Mouse (Mus musculus) G1E (cell line): ENCODE measurements around the gene Vmn1r88. TPM values are rescaled to one million over a fixed set of nuclear protein-coding genes. Genes with fewer than 3 reads are reported as not detected.
A peak's percentile ranks its signal among the peaks of the same experiment; 100 is the strongest.
"Not testable (repeated sequence)": the region's sequence is repeated elsewhere in the genome, so short reads cannot be mapped to it uniquely, and the experiment has no call there.

ENCODE experiments used
- ATAC-seq: 2 replicates; pipeline ENCODE4 v1.8.0; 2016; ENCODE audit warnings: mild to moderate bottlenecking; ENCODE audit not compliant: insufficient number of reproducible peaks, poor library complexity, low FRiP score, severe bottlenecking; ENCODE audit errors: extremely low read depth
- DNase-seq: peaks from one replicate; pipeline ENCODE4 v3.0.0; 2012; ENCODE audit warnings: low spot score
- H3K27me3 ChIP-seq: 2 replicates; pipeline ENCODE4 v1.6.1; 2012; ENCODE audit warnings: mild to moderate bottlenecking, low read length, inconsistent platforms; ENCODE audit not compliant: insufficient read depth
- H3K36me3 ChIP-seq: replicated peaks from 2 replicates; pipeline ENCODE3; 2012; ENCODE audit warnings: mild to moderate bottlenecking, inconsistent platforms
- H3K4me1 ChIP-seq: 2 replicates; pipeline ENCODE4 v1.6.1; 2012; ENCODE audit warnings: low read depth, low read length, inconsistent platforms, mixed read lengths; ENCODE audit not compliant: insufficient read depth
- H3K4me3 ChIP-seq: 2 replicates; pipeline ENCODE4 v1.5.1; 2012; ENCODE audit warnings: low read depth, mild to moderate bottlenecking, inconsistent platforms, low read length, moderate library complexity, mixed read lengths
- H3K9me3 ChIP-seq: replicated peaks from 2 replicates; pipeline ENCODE4 v1.6.1; 2012; ENCODE audit warnings: inconsistent platforms
- CTCF ChIP-seq: IDR thresholded peaks from 2 replicates; pipeline ENCODE4 v1.5.1; 2012; ENCODE audit warnings: low read depth, low read length, inconsistent platforms, mixed read lengths
- GATA1 ChIP-seq: IDR thresholded peaks from 2 replicates; pipeline ENCODE4 v1.6.1; 2012; ENCODE audit warnings: borderline replicate concordance, low read length, inconsistent platforms, mixed read lengths
- GATA2 ChIP-seq: IDR thresholded peaks from 2 replicates; pipeline ENCODE4 v1.6.1; 2012; ENCODE audit warnings: low read depth, low read length, inconsistent platforms, borderline replicate concordance
- POLR2AphosphoS5 ChIP-seq: IDR thresholded peaks from 2 replicates; pipeline ENCODE4 v1.6.1; 2012; ENCODE audit warnings: low read depth, low read length, inconsistent platforms; ENCODE audit not compliant: insufficient replicate concordance
- TAL1 ChIP-seq: conservative IDR thresholded peaks from 2 replicates; pipeline ENCODE4 v1.6.1; 2012; ENCODE audit warnings: low read depth, low read length, inconsistent platforms, mixed read lengths
- polyA plus RNA-seq: library from polyadenylated mRNA; stranded (reverse); fragments of >175 nt; gene quantifications from 2 replicates; pipeline ENCODE4 v1.2.3, GENCODE M21; 2012
- total RNA-seq, 2 experiments: library from RNA; stranded (forward) in 1 of 2; stranded (reverse) in 1 of 2; fragments of 200-1000 nt in 1 of 2; fragments of >200 nt in 1 of 2; fragmentation: Nextera tagmentation in 1 of 2; gene quantifications; 2 replicates each; pipeline ENCODE4 v1.2.3; 2014 to 2017

The Vmn1r88 gene
- not detected in 2 replicates for total RNA-seq (2014; fragmentation: Nextera tagmentation)
- 0.06 and 0.22 TPM in 2 replicates for total RNA-seq (2017)
- not detected in 2 replicates for polyA plus RNA-seq

DNA sequence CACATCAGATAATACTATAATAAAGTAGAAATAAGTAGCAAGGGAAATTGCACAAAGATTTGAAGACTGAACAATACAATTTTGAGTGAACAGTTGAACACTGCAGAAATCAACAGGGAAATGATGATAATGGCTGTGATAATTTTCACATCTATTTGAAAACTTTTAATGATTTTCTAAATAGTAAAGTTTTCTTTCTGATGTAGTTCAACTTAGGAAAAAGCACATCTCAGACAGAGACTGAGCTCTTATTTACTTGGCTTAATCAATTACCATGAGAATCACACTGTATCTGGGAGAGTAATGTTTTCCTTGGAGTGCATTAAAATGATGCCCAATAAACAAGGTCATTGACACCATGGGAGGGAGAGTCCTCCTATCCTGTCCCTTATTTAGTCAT, at the start of gene Vmn1r88:
Vmn1r88 (plus strand) TSS at position 301 of the 400 bp plus-strand sequence.
- DNase-seq (no peak), ATAC-seq (no peak)
- TF ChIP-seq CTCF (no peak), GATA2 (no peak), POLR2AphosphoS5 (no peak), TAL1 (no peak), GATA1 (no peak)
- H3K4me1 ChIP-seq: no peaks in the 10 kb centered on the region
- H3K36me3 ChIP-seq: no peaks in the 10 kb centered on the region
- H3K9me3 ChIP-seq: no peaks in the 10 kb centered on the region
- no peaks in the 10 kb centered on the region for H3K27me3 ChIP-seq
- H3K4me3 ChIP-seq: no peak within 1 kb of the TSS

DNA sequence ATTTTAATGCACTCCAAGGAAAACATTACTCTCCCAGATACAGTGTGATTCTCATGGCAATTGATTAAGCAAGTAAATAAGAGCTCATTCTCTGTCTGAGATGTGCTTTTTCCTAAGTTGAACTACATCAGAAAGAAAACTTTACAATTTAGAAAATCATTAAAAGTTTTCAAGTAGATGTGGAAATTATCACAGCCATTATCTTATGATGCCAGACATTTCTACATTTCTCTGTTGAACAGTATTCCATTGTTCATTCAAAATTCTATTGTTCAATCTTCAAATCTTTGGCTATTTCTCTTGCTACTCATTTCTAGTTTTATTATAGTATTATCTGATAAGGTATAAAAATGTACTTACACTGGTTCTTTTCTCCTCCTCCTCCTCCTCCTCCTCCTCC, 39.6 kb upstream of the Vmn1r88 start, which contains the start of gene Vmn1r86:
Vmn1r86 (minus strand) TSS at position 101 of the 400 bp plus-strand sequence.
- TF ChIP-seq TAL1 (no peak), GATA2 (no peak), GATA1 (no peak), CTCF (no peak), POLR2AphosphoS5 (no peak)
- DNase-seq (no peak), ATAC-seq (no peak)
- no peak within 1 kb of the TSS for H3K4me3 ChIP-seq
- no peaks in the 10 kb centered on the region for H3K9me3 ChIP-seq
- no peaks in the 10 kb centered on the region for H3K4me1 ChIP-seq
- H3K36me3 ChIP-seq: no peaks in the 10 kb centered on the region
- H3K27me3 ChIP-seq: no peaks in the 10 kb centered on the region

DNA sequence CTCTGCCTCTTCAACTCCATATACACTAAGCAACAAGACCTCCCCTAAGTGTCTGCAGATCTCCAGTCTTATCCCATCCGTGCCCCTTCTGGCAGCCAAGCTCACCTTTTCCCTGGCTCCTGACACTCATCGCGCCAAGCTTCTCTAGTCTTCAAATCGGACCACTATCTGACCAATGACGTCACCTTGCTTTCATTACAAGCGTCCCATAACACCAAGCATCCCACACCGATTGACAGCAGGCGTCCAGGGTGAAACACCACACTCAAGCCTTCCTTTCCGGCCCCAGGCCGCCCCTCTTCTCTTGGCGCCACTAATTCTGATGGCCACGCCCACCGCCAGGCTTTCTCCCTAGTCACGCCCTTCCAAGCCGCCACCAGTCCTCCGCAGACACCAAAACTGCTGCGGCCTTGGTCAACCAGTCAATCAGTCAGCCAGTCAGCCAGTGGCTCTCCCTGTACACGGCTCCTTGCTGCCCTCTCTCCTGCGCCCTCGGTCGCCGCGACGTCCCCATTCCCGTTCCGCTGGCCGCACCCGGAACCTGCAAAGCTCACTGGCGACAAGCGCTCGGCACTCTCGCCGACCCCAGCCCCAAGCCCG, 35.7 kb upstream of the Vmn1r88 start:
- H3K36me3 ChIP-seq, H3K9me3 ChIP-seq, H3K4me1 ChIP-seq, DNase-seq, H3K27me3 ChIP-seq: not testable (repeated sequence)
- peak overlapping the region; percentile 67 for H3K4me3 ChIP-seq
- ATAC-seq: peak; percentile 98

DNA sequence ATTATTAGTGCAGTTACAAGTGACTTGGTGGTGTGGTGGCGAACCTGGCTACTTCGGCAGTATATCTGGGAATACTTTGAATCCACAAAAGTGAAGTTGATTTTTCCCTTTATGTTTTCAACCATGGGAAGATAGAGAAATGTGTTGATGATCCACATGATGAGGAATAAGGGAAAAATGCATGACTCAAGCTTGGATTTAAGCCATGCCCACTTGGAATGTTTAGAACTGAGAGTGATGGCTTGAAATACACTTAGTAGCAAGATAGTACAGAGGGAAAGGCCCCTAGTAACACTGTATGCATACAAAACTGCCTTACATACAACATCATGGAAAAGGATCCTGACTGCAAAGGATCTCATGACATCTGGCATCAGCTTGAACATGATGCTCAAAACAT, 27.5 kb upstream of the Vmn1r88 start:
- no peak for TF ChIP-seq TAL1
- no peak for TF ChIP-seq GATA2
- no peak for TF ChIP-seq CTCF
- TF ChIP-seq GATA1: no peak
- TF ChIP-seq POLR2AphosphoS5: no peak
- DNase-seq: no peak
- Histone ChIP-seq H3K4me1 (no peaks in the 10 kb centered on the region), H3K9me3 (no peaks in the 10 kb centered on the region), H3K4me3 (no peak overlapping the region), H3K27me3 (no peaks in the 10 kb centered on the region), H3K36me3 (no peaks in the 10 kb centered on the region)
- ATAC-seq: no peak

DNA sequence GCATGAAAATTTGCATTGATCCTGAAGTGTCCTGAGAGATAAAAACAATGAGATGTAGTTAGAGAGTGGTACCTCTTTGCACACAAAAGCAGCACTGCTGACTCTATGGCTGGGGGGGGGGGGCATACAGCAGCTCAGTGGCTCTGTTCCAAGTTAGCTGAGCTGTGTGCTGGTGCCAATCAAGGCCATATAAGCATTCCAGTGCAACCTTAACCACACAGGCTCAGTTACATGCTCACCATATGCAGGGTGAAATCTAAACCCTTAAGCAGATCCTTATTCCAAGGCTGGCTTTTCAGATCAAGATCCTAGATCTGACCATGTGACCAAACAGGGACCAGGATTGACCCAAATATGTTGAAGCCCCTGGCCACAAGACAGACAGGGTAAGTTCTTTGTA, 22.0 kb upstream of the Vmn1r88 start:
- no peak for ATAC-seq
- Histone ChIP-seq H3K9me3 (no peaks in the 10 kb centered on the region), H3K27me3 (no peaks in the 10 kb centered on the region), H3K4me3 (no peak overlapping the region), H3K36me3 (no peaks in the 10 kb centered on the region), H3K4me1 (no peaks in the 10 kb centered on the region)
- TF ChIP-seq TAL1 (no peak), GATA2 (no peak)
- no peak for DNase-seq

DNA sequence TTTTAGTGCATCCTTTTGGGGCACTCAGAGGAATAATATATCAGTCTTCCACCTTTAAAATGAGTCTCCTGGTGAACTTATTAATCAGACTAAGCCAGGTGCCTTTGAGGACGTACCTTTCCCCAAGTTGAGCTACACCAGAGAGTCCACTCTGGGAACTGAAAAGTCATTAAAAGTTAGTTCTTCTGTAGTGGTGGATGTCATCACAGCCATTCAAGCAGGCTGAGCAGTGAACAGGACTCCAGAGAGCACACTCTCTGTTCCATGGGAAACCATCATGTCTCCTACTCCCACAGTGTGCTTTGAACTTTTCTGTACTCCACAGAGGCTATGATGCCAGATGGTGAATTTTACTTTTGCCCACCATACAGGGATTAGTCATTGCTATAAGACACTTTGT, 19.3 kb upstream of the Vmn1r88 start, which contains the start of gene Vmn1r87:
Vmn1r87 (minus strand) TSS at position 101 of the 400 bp plus-strand sequence.
- H3K27me3 ChIP-seq: no peaks in the 10 kb centered on the region
- TF ChIP-seq GATA1 (no peak), POLR2AphosphoS5 (no peak), TAL1 (no peak), GATA2 (no peak), CTCF (no peak)
- DNase-seq: no peak
- ATAC-seq: no peak
- no peak within 1 kb of the TSS for H3K4me3 ChIP-seq
- no peaks in the 10 kb centered on the region for H3K36me3 ChIP-seq
- H3K4me1 ChIP-seq: no peaks in the 10 kb centered on the region
- H3K9me3 ChIP-seq: no peaks in the 10 kb centered on the region

DNA sequence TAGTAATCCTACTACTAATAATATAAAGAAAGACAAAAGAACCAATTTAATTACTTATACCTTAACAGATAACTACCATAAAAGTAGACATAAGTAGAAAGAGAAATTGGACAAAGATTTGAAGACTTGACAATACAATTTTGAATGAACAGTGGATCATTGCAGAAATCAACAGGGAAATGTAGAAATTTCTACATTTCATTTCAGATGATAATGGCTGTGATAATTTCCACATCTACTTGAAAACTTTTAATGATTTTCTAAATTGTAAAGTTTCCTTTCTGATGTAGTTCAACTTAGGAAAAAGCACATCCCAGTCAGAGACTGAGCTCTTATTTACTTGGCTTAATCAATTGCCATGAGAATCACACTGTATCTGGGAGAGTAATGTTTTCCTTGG, 53.4 kb downstream of the Vmn1r88 start, which contains the start of gene Vmn1r89:
Vmn1r89 (plus strand) TSS at position 301 of the 400 bp plus-strand sequence.
- TF ChIP-seq TAL1: no peak
- no peak for TF ChIP-seq GATA1
- no peak for TF ChIP-seq CTCF
- TF ChIP-seq POLR2AphosphoS5: no peak
- no peak for TF ChIP-seq GATA2
- H3K4me1 ChIP-seq: no peaks in the 10 kb centered on the region
- H3K9me3 ChIP-seq: no peaks in the 10 kb centered on the region
- H3K4me3 ChIP-seq: no peak within 1 kb of the TSS
- no peaks in the 10 kb centered on the region for H3K27me3 ChIP-seq
- H3K36me3 ChIP-seq: no peaks in the 10 kb centered on the region
- no peak for DNase-seq
- no peak for ATAC-seq

Other genes with a start within 250 kb of the Vmn1r88 start
- gene Rps5, start 237.3 kb upstream of the Vmn1r88 start, total RNA-seq (2014; fragmentation: Nextera tagmentation): 1,720 and 1,839 TPM in 2 replicates
- gene Rps5, start 237.3 kb upstream of the Vmn1r88 start, total RNA-seq (2017): 880 and 1,074 TPM in 2 replicates
- gene Rps5, start 237.3 kb upstream of the Vmn1r88 start, polyA plus RNA-seq: 1,806 and 2,694 TPM in 2 replicates
- gene Rnf225, start 232.2 kb upstream of the Vmn1r88 start, total RNA-seq (2014; fragmentation: Nextera tagmentation): 0.29 and 0.98 TPM in 2 replicates
- 0.76 and 0.81 TPM in 2 replicates for gene Rnf225, start 232.2 kb upstream of the Vmn1r88 start, total RNA-seq (2017)
- gene Rnf225, start 232.2 kb upstream of the Vmn1r88 start, polyA plus RNA-seq: 1.0 and 1.3 TPM in 2 replicates
- gene Zfp324, start 193.7 kb upstream of the Vmn1r88 start, total RNA-seq (2014; fragmentation: Nextera tagmentation): 3.7 and 5.9 TPM in 2 replicates
- 6.2 and 7.0 TPM in 2 replicates for gene Zfp324, start 193.7 kb upstream of the Vmn1r88 start, total RNA-seq (2017)
- 2.4 and 2.7 TPM in 2 replicates for gene Zfp324, start 193.7 kb upstream of the Vmn1r88 start, polyA plus RNA-seq
- 5.9 and 6.1 TPM in 2 replicates for gene Zfp446, start 181.7 kb upstream of the Vmn1r88 start, total RNA-seq (2014; fragmentation: Nextera tagmentation)
- 3.7 and 4.0 TPM in 2 replicates for gene Zfp446, start 181.7 kb upstream of the Vmn1r88 start, total RNA-seq (2017)
- gene Zfp446, start 181.7 kb upstream of the Vmn1r88 start, polyA plus RNA-seq: 4.1 and 4.6 TPM in 2 replicates
- not detected in 2 replicates for gene Slc27a5, start 161.4 kb upstream of the Vmn1r88 start, total RNA-seq (2014; fragmentation: Nextera tagmentation)
- gene Slc27a5, start 161.4 kb upstream of the Vmn1r88 start, total RNA-seq (2017): 0.12 and 0.22 TPM in 2 replicates
- gene Slc27a5, start 161.4 kb upstream of the Vmn1r88 start, polyA plus RNA-seq: not detected in 2 replicates
- gene Trim28, start 160.5 kb upstream of the Vmn1r88 start, total RNA-seq (2014; fragmentation: Nextera tagmentation): 324 and 384 TPM in 2 replicates
- 506 and 524 TPM in 2 replicates for gene Trim28, start 160.5 kb upstream of the Vmn1r88 start, total RNA-seq (2017)
- gene Trim28, start 160.5 kb upstream of the Vmn1r88 start, polyA plus RNA-seq: 193 and 221 TPM in 2 replicates
- 9.6 and 12.6 TPM in 2 replicates for gene Zbtb45, start 149.5 kb upstream of the Vmn1r88 start, total RNA-seq (2014; fragmentation: Nextera tagmentation)
- 8.7 and 9.0 TPM in 2 replicates for gene Zbtb45, start 149.5 kb upstream of the Vmn1r88 start, total RNA-seq (2017)
- 99.1 and 126 TPM in 2 replicates for gene Zbtb45, start 149.5 kb upstream of the Vmn1r88 start, polyA plus RNA-seq
- gene Chmp2a, start 124.8 kb upstream of the Vmn1r88 start, total RNA-seq (2014; fragmentation: Nextera tagmentation): 148 and 163 TPM in 2 replicates
- 178 and 188 TPM in 2 replicates for gene Chmp2a, start 124.8 kb upstream of the Vmn1r88 start, total RNA-seq (2017)
- gene Chmp2a, start 124.8 kb upstream of the Vmn1r88 start, polyA plus RNA-seq: 141 and 289 TPM in 2 replicates
- 250 and 290 TPM in 2 replicates for gene Ube2m, start 121.3 kb upstream of the Vmn1r88 start, total RNA-seq (2014; fragmentation: Nextera tagmentation)
- gene Ube2m, start 121.3 kb upstream of the Vmn1r88 start, total RNA-seq (2017): 151 and 162 TPM in 2 replicates
- 150 and 170 TPM in 2 replicates for gene Ube2m, start 121.3 kb upstream of the Vmn1r88 start, polyA plus RNA-seq
- gene Mzf1, start 104.8 kb upstream of the Vmn1r88 start, total RNA-seq (2014; fragmentation: Nextera tagmentation): not detected in 2 replicates
- 0.17 and 0.22 TPM in 2 replicates for gene Mzf1, start 104.8 kb upstream of the Vmn1r88 start, total RNA-seq (2017)
- gene Mzf1, start 104.8 kb upstream of the Vmn1r88 start, polyA plus RNA-seq: 0.07 and 0.11 TPM in 2 replicates
- not detected in 2 replicates for gene Vmn1r85, start 64.4 kb upstream of the Vmn1r88 start, total RNA-seq (2014; fragmentation: Nextera tagmentation)
- under 0.01 and 0.44 TPM in 2 replicates for gene Vmn1r85, start 64.4 kb upstream of the Vmn1r88 start, total RNA-seq (2017)
- not detected in 2 replicates for gene Vmn1r85, start 64.4 kb upstream of the Vmn1r88 start, polyA plus RNA-seq
- gene Vmn1r86, start 39.7 kb upstream of the Vmn1r88 start, total RNA-seq (2014; fragmentation: Nextera tagmentation): not detected in 2 replicates
- 0.06 and 0.11 TPM in 2 replicates for gene Vmn1r86, start 39.7 kb upstream of the Vmn1r88 start, total RNA-seq (2017)
- not detected in 2 replicates for gene Vmn1r86, start 39.7 kb upstream of the Vmn1r88 start, polyA plus RNA-seq
- gene Vmn1r87, start 19.4 kb upstream of the Vmn1r88 start, total RNA-seq (2014; fragmentation: Nextera tagmentation): not detected in 2 replicates
- gene Vmn1r87, start 19.4 kb upstream of the Vmn1r88 start, total RNA-seq (2017): 0.12 and 0.60 TPM in 2 replicates
- gene Vmn1r87, start 19.4 kb upstream of the Vmn1r88 start, polyA plus RNA-seq: not detected in 2 replicates
- gene Vmn1r89, start 53.5 kb downstream of the Vmn1r88 start, total RNA-seq (2014; fragmentation: Nextera tagmentation): not detected in 2 replicates
- 0.27 TPM in 1 of 2 replicates, not detected in the other for gene Vmn1r89, start 53.5 kb downstream of the Vmn1r88 start, total RNA-seq (2017)
- gene Vmn1r89, start 53.5 kb downstream of the Vmn1r88 start, polyA plus RNA-seq: not detected in 2 replicates
- gene Lig1, start 117.7 kb downstream of the Vmn1r88 start, total RNA-seq (2014; fragmentation: Nextera tagmentation): 143 and 159 TPM in 2 replicates
- gene Lig1, start 117.7 kb downstream of the Vmn1r88 start, total RNA-seq (2017): 49.3 and 66.8 TPM in 2 replicates
- 72.8 and 89.3 TPM in 2 replicates for gene Lig1, start 117.7 kb downstream of the Vmn1r88 start, polyA plus RNA-seq
- gene Zswim9, start 119.2 kb downstream of the Vmn1r88 start, total RNA-seq (2014; fragmentation: Nextera tagmentation): 9.8 and 15.7 TPM in 2 replicates
- 8.7 and 9.7 TPM in 2 replicates for gene Zswim9, start 119.2 kb downstream of the Vmn1r88 start, total RNA-seq (2017)
- gene Zswim9, start 119.2 kb downstream of the Vmn1r88 start, polyA plus RNA-seq: 1.8 and 2.4 TPM in 2 replicates
- gene Pla2g4c, start 165.1 kb downstream of the Vmn1r88 start, total RNA-seq (2014; fragmentation: Nextera tagmentation): 0.23 and 1.0 TPM in 2 replicates
- gene Pla2g4c, start 165.1 kb downstream of the Vmn1r88 start, total RNA-seq (2017): 0.64 and 0.93 TPM in 2 replicates
- gene Pla2g4c, start 165.1 kb downstream of the Vmn1r88 start, polyA plus RNA-seq: 0.03 TPM in 1 of 2 replicates, not detected in the other
- not detected in 2 replicates for gene Cabp5, start 238.6 kb downstream of the Vmn1r88 start, total RNA-seq (2014; fragmentation: Nextera tagmentation)
- gene Cabp5, start 238.6 kb downstream of the Vmn1r88 start, total RNA-seq (2017): 0.05 TPM in 1 of 2 replicates, not detected in the other
- not detected in 2 replicates for gene Cabp5, start 238.6 kb downstream of the Vmn1r88 start, polyA plus RNA-seq